Mouse (Mus musculus) forebrain, embryonic 11.5 days (tissue): ENCODE data around the gene Zdhhc13. TPM values are rescaled to one million over a fixed set of nuclear protein-coding genes. Genes with fewer than 3 reads are reported as not detected.
A peak's percentile ranks its signal among the peaks of the same experiment; 100 is the strongest.

Experiments
- ATAC-seq: fragments of 200-750 bp; cut with Nextera tagmentation; replicated peaks from 2 replicates; pipeline ENCODE4 v1.8.0; 2017; ENCODE audit warnings: moderate TSS enrichment; ENCODE audit not compliant: low FRiP score
- DNase-seq: peaks from one replicate; pipeline ENCODE4 v3.0.0-alpha.2; 2017; ENCODE audit warnings: low spot score
- H3K27ac ChIP-seq: fragments of 300-500 bp; sonication (generic); 2 replicates; pipeline ENCODE4 v1.5.1; 2014; ENCODE audit warnings: low read depth, low read length
- H3K27me3 ChIP-seq: fragments of 300-500 bp; sonication (generic); 2 replicates; pipeline ENCODE4 v1.6.1; 2014; ENCODE audit warnings: mild to moderate bottlenecking, low read length, mixed read lengths; ENCODE audit not compliant: control insufficient read depth, insufficient read depth
- H3K36me3 ChIP-seq: fragments of 300-500 bp; sonication (generic); 2 replicates; pipeline ENCODE4 v1.6.1; 2014; ENCODE audit warnings: mild to moderate bottlenecking, low read length, moderate library complexity, mixed read lengths; ENCODE audit not compliant: control insufficient read depth, insufficient read depth
- H3K4me1 ChIP-seq: fragments of 300-500 bp; sonication (generic); replicated peaks from 2 replicates; pipeline ENCODE4 v1.6.1; 2014; ENCODE audit warnings: low read length, mixed read lengths; ENCODE audit not compliant: control insufficient read depth, insufficient read depth
- H3K4me2 ChIP-seq: fragments of 300-500 bp; sonication (generic); 2 replicates; pipeline ENCODE4 v1.6.1; 2014; ENCODE audit warnings: low read depth, mild to moderate bottlenecking, low read length, moderate library complexity, mixed read lengths; ENCODE audit not compliant: severe bottlenecking
- H3K4me3 ChIP-seq: fragments of 300-500 bp; sonication (generic); 2 replicates; pipeline ENCODE4 v1.5.1; 2014; ENCODE audit warnings: low read depth, low read length
- H3K9ac ChIP-seq: fragments of 300-500 bp; sonication (generic); 2 replicates; pipeline ENCODE4 v1.6.1; 2014; ENCODE audit warnings: low read length
- H3K9me3 ChIP-seq: fragments of 300-500 bp; sonication (generic); 2 replicates; pipeline ENCODE4 v1.6.1; 2016; ENCODE audit warnings: low read length, mixed read lengths; ENCODE audit not compliant: control insufficient read depth
- WGBS: fragments of 180-500 bp; shearing (Covaris S2); extraction: QIAGEN DNeasy Blood & Tissue Kit; methylation state at CpG from one replicate; pipeline ENCODE4 v1.1.7; 2014; 5-methylcytosine and 5-hydroxymethylcytosine counted together
- polyA plus RNA-seq: library from polyadenylated mRNA; unstranded; fragments of >200 nt; fragmentation: Nextera tagmentation; extraction: Ambion mirVana; gene quantifications from 2 replicates; pipeline ENCODE4 v1.2.1, GENCODE M21; 2014

Zdhhc13 gene
- 35.3 and 37.5 TPM in 2 replicates for polyA plus RNA-seq

DNA sequence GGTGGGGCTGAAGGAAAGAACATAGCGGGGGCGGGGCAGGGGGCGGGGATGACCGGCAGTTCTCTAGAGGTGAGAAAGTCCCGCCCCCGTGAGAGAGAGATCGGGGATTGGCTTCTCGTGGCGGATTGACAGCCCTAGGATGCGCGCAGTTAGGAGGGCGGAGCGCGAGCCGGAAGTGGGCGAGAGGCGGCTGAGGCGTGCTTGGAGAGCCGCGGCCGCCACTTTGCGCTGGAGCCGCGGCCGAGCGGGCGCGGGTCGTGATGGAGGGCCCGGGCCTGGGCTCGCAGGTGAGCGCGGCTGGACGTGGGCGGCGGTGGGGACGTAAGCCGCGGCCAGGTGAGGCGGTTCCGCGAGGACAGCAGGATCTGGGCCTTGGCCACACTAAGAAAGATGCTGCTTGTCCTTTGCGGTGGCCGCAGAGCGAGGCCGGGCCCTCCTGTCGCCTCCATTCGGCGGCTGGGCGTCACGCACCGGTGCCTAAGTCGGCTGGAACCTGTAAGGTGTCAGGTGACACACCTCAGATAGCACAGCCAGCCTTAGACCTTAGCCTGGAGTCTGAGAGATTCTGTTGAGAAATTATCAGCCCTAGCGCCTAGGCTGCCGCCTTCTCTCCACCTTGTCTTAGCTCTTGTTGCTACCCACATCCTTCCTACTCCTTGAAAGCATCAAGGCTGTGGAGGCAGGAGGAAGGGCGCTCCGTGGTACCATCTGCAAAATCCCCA, at the start of gene Zdhhc13:
Zdhhc13 (plus strand) TSS at position 153 of the 722 bp plus-strand sequence.
- under 1% methylated on average over 54 of the region's 57 CpGs for WGBS
- no peaks in the 10 kb centered on the region for H3K27me3 ChIP-seq
- peak within 1 kb of the TSS; percentile 77 for H3K4me3 ChIP-seq
- peak within 1 kb of the TSS; percentile 81 for H3K9ac ChIP-seq
- no peaks in the 10 kb centered on the region for H3K9me3 ChIP-seq
- ATAC-seq (peak; percentile 99), DNase-seq (peak; percentile 95)
- peak within 1 kb of the TSS; percentile 77 for H3K4me2 ChIP-seq
- H3K27ac ChIP-seq = no peak within 1 kb of the TSS
- H3K4me1 ChIP-seq = peaks cover 2% of the 10 kb centered on the region; the same call in 1 of the 2 replicates
- no peaks in the 10 kb centered on the region for H3K36me3 ChIP-seq

GRCm38 (mm10) chr7:48749298-48750163, 39.3 kb upstream of the Zdhhc13 start:
- 2% methylated on average over 24 of the region's 24 CpGs for WGBS
- Histone ChIP-seq H3K9ac (peak overlapping the region; percentile 39), H3K4me2 (peak overlapping the region; percentile 70), H3K36me3 (no peaks in the 10 kb centered on the region), H3K9me3 (no peaks in the 10 kb centered on the region), H3K27ac (no peak overlapping the region), H3K27me3 (no peaks in the 10 kb centered on the region), H3K4me3 (peak overlapping the region; percentile 30), H3K4me1 (no peaks in the 10 kb centered on the region)
- DNase-seq = peak; percentile 87
- ATAC-seq = peak; percentile 89

DNA sequence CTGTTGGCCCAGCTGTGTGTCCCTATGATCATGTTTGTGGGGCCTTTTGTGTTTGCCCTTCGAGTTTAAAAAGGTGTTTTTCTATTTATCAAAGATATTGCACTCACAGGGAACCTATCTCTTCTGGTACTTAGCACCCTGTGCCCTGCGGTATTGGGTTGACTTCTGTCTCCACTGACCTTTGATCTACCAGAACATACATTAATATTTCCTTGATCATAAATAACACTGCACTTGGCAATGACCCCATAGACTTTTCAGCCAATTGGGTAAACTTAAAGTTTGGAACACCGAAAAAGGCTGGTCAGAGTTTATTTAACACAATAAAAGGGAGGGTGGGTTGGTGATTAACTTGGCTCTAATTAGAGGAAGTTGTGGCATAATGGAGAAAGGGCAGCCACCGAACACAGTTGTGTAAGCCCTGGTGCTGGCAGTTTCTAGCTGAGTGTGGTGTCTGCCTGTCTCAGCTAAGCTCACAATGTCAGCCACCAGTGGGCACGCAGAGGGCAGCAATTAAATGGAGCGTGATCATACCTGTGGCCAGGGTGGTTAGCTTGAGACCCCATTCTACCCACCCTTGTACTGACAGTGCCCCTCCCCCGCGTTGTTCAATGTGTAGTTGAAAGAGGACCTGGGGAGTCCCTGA, 38.5 kb upstream of the Zdhhc13 start:
- WGBS = 66% methylated on average over 8 of the region's 8 CpGs
- H3K4me2 ChIP-seq = no peak overlapping the region; the same call in 1 of the 2 replicates

DNA sequence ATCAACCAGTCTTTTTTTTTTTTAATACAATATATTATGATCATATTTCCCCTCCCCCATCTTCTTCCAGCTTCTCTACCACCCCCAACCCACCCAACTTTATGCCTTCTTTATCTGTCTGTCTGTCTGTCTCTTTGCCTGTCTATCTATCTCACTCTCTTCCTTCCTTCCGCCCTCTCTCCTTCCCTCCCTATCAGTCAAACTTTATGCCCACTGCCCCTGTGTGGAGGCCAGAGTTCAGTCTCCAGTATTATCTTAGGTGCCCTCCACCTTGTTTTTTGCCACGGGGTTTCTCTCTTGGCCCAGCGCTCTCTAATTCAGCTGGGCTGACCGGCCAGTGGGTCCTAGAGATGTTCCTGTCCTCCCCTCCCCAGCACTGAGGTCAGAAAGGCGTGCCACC, 37.6 kb upstream of the Zdhhc13 start:
- DNase-seq (no peak), ATAC-seq (no peak)
- WGBS = 83% methylated on average over 5 of the region's 5 CpGs
- no peaks in the 10 kb centered on the region for H3K36me3 ChIP-seq
- no peak overlapping the region for H3K9ac ChIP-seq
- H3K4me3 ChIP-seq = no peak overlapping the region
- no peak overlapping the region for H3K27ac ChIP-seq
- no peaks in the 10 kb centered on the region for H3K9me3 ChIP-seq
- no peak overlapping the region for H3K4me2 ChIP-seq
- no peaks in the 10 kb centered on the region for H3K27me3 ChIP-seq
- H3K4me1 ChIP-seq = no peaks in the 10 kb centered on the region

More for the DNA sequence above, 38.5 kb upstream of the Zdhhc13 start:
- no peaks in the 10 kb centered on the region for H3K9me3 ChIP-seq
- no peak overlapping the region for H3K9ac ChIP-seq
- peak; percentile 54 for DNase-seq
- H3K27ac ChIP-seq = no peak overlapping the region
- ATAC-seq = peak; percentile 50
- no peaks in the 10 kb centered on the region for H3K36me3 ChIP-seq
- no peaks in the 10 kb centered on the region for H3K27me3 ChIP-seq
- H3K4me1 ChIP-seq = no peaks in the 10 kb centered on the region
- H3K4me3 ChIP-seq = peak overlapping the region; percentile 30; the same call in 1 of the 2 replicates

DNA sequence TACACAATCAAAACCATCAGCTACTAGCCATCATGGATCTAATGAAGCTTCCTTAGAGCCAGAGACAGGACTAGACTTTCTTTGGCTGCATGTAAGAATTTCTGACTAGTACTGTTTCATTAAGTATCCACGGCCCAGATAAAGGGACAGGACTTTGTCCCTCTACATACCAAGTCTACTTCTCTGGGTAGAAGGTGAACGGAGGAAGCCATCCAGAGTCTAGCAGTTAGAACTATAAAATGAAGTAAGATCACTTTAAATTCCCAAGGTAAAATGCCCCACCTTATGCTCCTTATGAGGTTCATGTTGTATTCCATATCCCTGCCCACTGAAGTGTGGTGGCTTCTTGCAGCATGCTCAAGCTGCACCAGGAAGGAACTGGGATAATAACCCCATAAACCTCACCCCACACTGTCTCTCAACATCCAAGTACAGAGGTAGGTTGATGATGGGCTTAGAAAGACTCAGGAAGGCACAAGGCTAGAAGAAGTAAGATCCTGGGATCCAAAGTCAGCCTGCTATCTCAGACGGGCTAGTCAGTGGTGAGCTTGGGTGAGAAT, 34.3 kb upstream of the Zdhhc13 start:
- no peaks in the 10 kb centered on the region for H3K27me3 ChIP-seq
- no peak overlapping the region for H3K27ac ChIP-seq
- no peak overlapping the region for H3K9ac ChIP-seq
- 79% methylated on average over 3 of the region's 3 CpGs for WGBS
- DNase-seq (no peak), ATAC-seq (no peak)
- H3K4me2 ChIP-seq = no peak overlapping the region
- no peaks in the 10 kb centered on the region for H3K4me1 ChIP-seq
- H3K9me3 ChIP-seq = no peaks in the 10 kb centered on the region
- no peaks in the 10 kb centered on the region for H3K36me3 ChIP-seq
- H3K4me3 ChIP-seq = no peak overlapping the region

- no peaks in the 10 kb centered on the region for H3K4me1 ChIP-seq
- no peak overlapping the region for H3K27ac ChIP-seq
- H3K36me3 ChIP-seq = no peaks in the 10 kb centered on the region
- WGBS = 89% methylated on average over 3 of the region's 3 CpGs
- ATAC-seq (no peak), DNase-seq (no peak)
- no peak overlapping the region for H3K4me3 ChIP-seq
- no peak overlapping the region for H3K9ac ChIP-seq
- no peak overlapping the region for H3K4me2 ChIP-seq
- H3K27me3 ChIP-seq = no peaks in the 10 kb centered on the region
- H3K9me3 ChIP-seq = no peaks in the 10 kb centered on the region
Observed at GRCm38 (mm10) chr7:48755825-48756224, 33.0 kb upstream of the Zdhhc13 start.

GRCm38 (mm10) chr7:48756306-48756931, 32.4 kb upstream of the Zdhhc13 start:
- H3K4me1 ChIP-seq = no peaks in the 10 kb centered on the region
- ATAC-seq (no peak), DNase-seq (no peak)
- H3K27ac ChIP-seq = no peak overlapping the region
- H3K27me3 ChIP-seq = no peaks in the 10 kb centered on the region
- no peak overlapping the region for H3K4me2 ChIP-seq
- H3K4me3 ChIP-seq = no peak overlapping the region
- H3K9ac ChIP-seq = no peak overlapping the region
- no peaks in the 10 kb centered on the region for H3K36me3 ChIP-seq
- no peaks in the 10 kb centered on the region for H3K9me3 ChIP-seq
- 95% methylated on average over 4 of the region's 4 CpGs for WGBS

GRCm38 (mm10) chr7:48758083-48758482, 30.7 kb upstream of the Zdhhc13 start:
- 72% methylated on average over 1 of the region's 1 CpGs for WGBS
- H3K27me3 ChIP-seq = no peaks in the 10 kb centered on the region
- ATAC-seq (no peak), DNase-seq (no peak)
- H3K27ac ChIP-seq = no peak overlapping the region
- H3K4me3 ChIP-seq = no peak overlapping the region
- no peak overlapping the region for H3K9ac ChIP-seq
- no peaks in the 10 kb centered on the region for H3K36me3 ChIP-seq
- H3K9me3 ChIP-seq = no peaks in the 10 kb centered on the region
- no peaks in the 10 kb centered on the region for H3K4me1 ChIP-seq
- H3K4me2 ChIP-seq = no peak overlapping the region
